Mouse (Mus musculus): ENCODE results near the gene Ppie. TPM values are rescaled to one million over a fixed set of nuclear protein-coding genes. Genes with fewer than 3 reads are reported as not detected.

Gene Ppie
- polyA plus RNA-seq, 1 experiment from 2014 or later = 110 TPM

DNA sequence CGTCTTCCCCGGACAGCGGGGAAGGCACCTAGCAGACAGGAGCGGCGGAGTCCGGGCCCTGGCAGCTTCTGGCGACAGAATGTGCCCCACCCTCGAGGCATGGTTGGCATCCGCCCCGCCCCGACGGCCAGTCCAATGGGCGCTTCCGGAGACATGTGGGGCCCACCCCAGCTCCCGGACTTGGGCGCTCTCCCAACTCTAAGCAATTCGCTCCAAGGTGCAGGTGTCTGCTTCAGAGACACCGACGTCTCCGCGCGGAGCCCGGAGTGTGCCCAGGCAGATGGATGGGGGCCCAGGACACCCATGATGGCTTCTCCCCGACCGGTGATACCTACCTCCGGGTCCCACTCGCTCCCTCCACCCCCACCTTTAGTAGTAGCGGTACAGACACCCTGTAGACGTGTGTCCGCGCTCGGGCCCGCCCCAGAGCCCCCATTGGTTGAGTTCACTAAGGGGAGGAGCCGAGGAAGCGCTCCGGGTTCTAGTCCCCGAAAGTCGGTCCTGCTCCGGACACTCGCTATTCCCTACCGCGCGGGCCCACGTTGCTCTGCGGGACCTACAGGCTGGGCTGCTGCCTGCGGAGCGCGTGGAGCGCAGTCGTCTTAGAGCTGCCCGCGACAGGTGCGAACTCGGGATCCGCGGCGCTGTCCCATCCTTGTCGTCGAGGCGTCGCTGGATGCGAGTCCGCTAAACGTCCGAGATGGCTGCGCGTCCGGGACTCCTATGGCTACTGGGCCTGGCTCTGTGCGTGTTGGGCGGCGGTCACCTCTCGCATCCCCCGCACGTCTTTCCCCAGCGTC is 34.9 kb downstream of the Ppie start, which contains the start of gene Bmp8b:
Gene Bmp8b (plus strand): TSS at position 515 of the 800 bp plus-strand sequence.
- no peak for TF ChIP-seq CTCF (IDR thresholded peaks at IDR 0.05; ENCODE audit: low read depth)
- peak within 1 kb of the TSS; percentile 54 for H3K4me2 ChIP-seq
- H3K27ac ChIP-seq (ENCODE audit: low read depth) = no peak within 1 kb of the TSS
- H3K36me3 ChIP-seq (ENCODE audit: insufficient read depth) = no peaks in the 10 kb centered on the region
- H3K27me3 ChIP-seq (ENCODE audit: insufficient read depth, low read length) = peaks cover 22% of the 10 kb centered on the region
- no peak within 1 kb of the TSS for H3K9ac ChIP-seq
- no peaks in the 10 kb centered on the region for H3K4me1 ChIP-seq (ENCODE audit: insufficient read depth)
- ATAC-seq (ENCODE audit: insufficient read depth) = peak; percentile 70
- H3K4me3 ChIP-seq (ENCODE audit: low read depth, low read length) = peak within 1 kb of the TSS; percentile 32
- DNase-seq = peak; percentile 19
- no peaks in the 10 kb centered on the region for H3K9me3 ChIP-seq (ENCODE audit: low read depth, low read length)
- 4% methylated on average over 75 of the region's 75 CpGs for WGBS

- DNase-seq (no peak), ATAC-seq (ENCODE audit: insufficient read depth) (peak; percentile 57; the same call in 1 of the 2 replicates)
- no peaks in the 10 kb centered on the region for H3K9me3 ChIP-seq (ENCODE audit: low read depth, low read length)
- peak overlapping the region; percentile 42; the same call in 1 of the 2 replicates for H3K4me2 ChIP-seq
- no peaks in the 10 kb centered on the region for H3K4me1 ChIP-seq (ENCODE audit: insufficient read depth)
- H3K9ac ChIP-seq = no peak overlapping the region
- H3K27ac ChIP-seq (ENCODE audit: low read depth) = no peak overlapping the region
- H3K36me3 ChIP-seq (ENCODE audit: insufficient read depth) = no peaks in the 10 kb centered on the region
- 39% methylated on average over 9 of the region's 9 CpGs for WGBS
- no peak overlapping the region for H3K4me3 ChIP-seq (ENCODE audit: low read depth, low read length)
- TF ChIP-seq CTCF (IDR thresholded peaks at IDR 0.05; ENCODE audit: low read depth) = no peak
- H3K27me3 ChIP-seq (ENCODE audit: insufficient read depth, low read length) = no peaks in the 10 kb centered on the region
These were observed 45.9 kb downstream of the Ppie start for GRCm38 (mm10) chr4:123093869-123094268.

- ATAC-seq (ENCODE audit: insufficient read depth) (peak; percentile 97), DNase-seq (peak; percentile 73)
- Histone ChIP-seq H3K4me3 (ENCODE audit: low read depth, low read length) (no peak overlapping the region; the same call in 1 of the 2 replicates), H3K27ac (ENCODE audit: low read depth) (peak overlapping the region; percentile 39), H3K36me3 (ENCODE audit: insufficient read depth) (no peaks in the 10 kb centered on the region), H3K4me1 (ENCODE audit: insufficient read depth) (no peaks in the 10 kb centered on the region), H3K4me2 (peak overlapping the region; percentile 42), H3K9ac (no peak overlapping the region), H3K27me3 (ENCODE audit: insufficient read depth, low read length) (no peaks in the 10 kb centered on the region), H3K9me3 (ENCODE audit: low read depth, low read length) (no peaks in the 10 kb centered on the region)
- no peak for TF ChIP-seq CTCF (IDR thresholded peaks at IDR 0.05; ENCODE audit: low read depth)
- WGBS = 34% methylated on average over 17 of the region's 17 CpGs
These were observed 46.5 kb downstream of the Ppie start for GRCm38 (mm10) chr4:123093064-123093776.

GRCm38 (mm10) chr4:123092621-123093020 is 47.1 kb downstream of the Ppie start:
- Histone ChIP-seq H3K9me3 (ENCODE audit: low read depth, low read length) (no peaks in the 10 kb centered on the region), H3K27me3 (ENCODE audit: insufficient read depth, low read length) (no peaks in the 10 kb centered on the region), H3K4me1 (ENCODE audit: insufficient read depth) (no peaks in the 10 kb centered on the region), H3K36me3 (ENCODE audit: insufficient read depth) (no peaks in the 10 kb centered on the region), H3K9ac (no peak overlapping the region), H3K4me3 (ENCODE audit: low read depth, low read length) (no peak overlapping the region), H3K4me2 (peak overlapping the region; percentile 42), H3K27ac (ENCODE audit: low read depth) (no peak overlapping the region)
- WGBS = 60% methylated on average over 5 of the region's 5 CpGs
- ATAC-seq (ENCODE audit: insufficient read depth) (no peak), DNase-seq (no peak)
- no peak for TF ChIP-seq CTCF (IDR thresholded peaks at IDR 0.05; ENCODE audit: low read depth)

GRCm38 (mm10) chr4:123086381-123086780 is 53.4 kb downstream of the Ppie start:
- no peaks in the 10 kb centered on the region for H3K9me3 ChIP-seq (ENCODE audit: low read depth, low read length)
- H3K27me3 ChIP-seq (ENCODE audit: insufficient read depth, low read length) = no peaks in the 10 kb centered on the region
- H3K4me1 ChIP-seq (ENCODE audit: insufficient read depth) = no peaks in the 10 kb centered on the region
- H3K36me3 ChIP-seq (ENCODE audit: insufficient read depth) = no peaks in the 10 kb centered on the region
- no peak for ATAC-seq (ENCODE audit: insufficient read depth)
- no peak overlapping the region for H3K9ac ChIP-seq
- DNase-seq = no peak
- H3K27ac ChIP-seq (ENCODE audit: low read depth) = no peak overlapping the region
- no peak overlapping the region for H3K4me2 ChIP-seq
- H3K4me3 ChIP-seq (ENCODE audit: low read depth, low read length) = no peak overlapping the region
- peak; percentile 21; the same call in 1 of the 2 replicates for TF ChIP-seq CTCF (IDR thresholded peaks at IDR 0.05; ENCODE audit: low read depth)
- 81% methylated on average over 4 of the region's 4 CpGs for WGBS

GRCm38 (mm10) chr4:123085290-123085689 is 54.5 kb downstream of the Ppie start:
- WGBS = 65% methylated on average over 2 of the region's 2 CpGs
- no peak for ATAC-seq (ENCODE audit: insufficient read depth)
- no peak overlapping the region for H3K27ac ChIP-seq (ENCODE audit: low read depth)

DNA sequence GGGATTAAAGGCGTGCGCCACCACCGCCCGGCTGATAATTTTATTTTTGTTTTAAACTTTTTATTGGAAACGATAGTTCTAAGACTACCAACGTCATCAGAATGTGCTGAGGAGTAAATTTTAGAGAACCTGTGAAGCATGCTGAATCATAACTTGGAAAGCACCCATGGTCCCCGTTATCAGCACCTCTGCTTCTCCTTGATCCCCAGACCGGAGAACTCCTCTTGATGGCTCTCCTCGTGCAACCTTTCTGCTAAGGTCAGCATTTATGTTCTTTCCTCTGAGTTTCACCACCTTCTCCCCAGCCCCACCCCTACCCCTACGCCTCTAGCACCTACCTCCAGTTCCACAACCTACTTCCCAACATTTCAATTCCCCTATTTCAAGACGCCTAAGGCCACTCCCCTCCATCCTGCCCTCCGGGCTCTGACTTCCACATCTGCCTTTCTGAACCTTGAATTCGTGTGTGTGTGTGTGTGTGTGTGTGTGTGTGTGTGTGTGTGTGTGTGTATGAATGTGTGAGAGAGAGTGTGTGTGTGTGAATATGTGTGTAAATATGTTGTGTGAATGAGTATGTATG is 56.3 kb downstream of the Ppie start:
- H3K4me1 ChIP-seq (ENCODE audit: insufficient read depth) = no peaks in the 10 kb centered on the region
- H3K36me3 ChIP-seq (ENCODE audit: insufficient read depth) = no peaks in the 10 kb centered on the region
- TF ChIP-seq CTCF (IDR thresholded peaks at IDR 0.05; ENCODE audit: low read depth) = no peak
- WGBS = 58% methylated on average over 13 of the region's 13 CpGs
- DNase-seq = no peak
- ATAC-seq (ENCODE audit: insufficient read depth) = no peak
- no peaks in the 10 kb centered on the region for H3K27me3 ChIP-seq (ENCODE audit: insufficient read depth, low read length)
- H3K9ac ChIP-seq = no peak overlapping the region
- H3K4me3 ChIP-seq (ENCODE audit: low read depth, low read length) = no peak overlapping the region
- H3K4me2 ChIP-seq = no peak overlapping the region
- no peaks in the 10 kb centered on the region for H3K9me3 ChIP-seq (ENCODE audit: low read depth, low read length)
- H3K27ac ChIP-seq (ENCODE audit: low read depth) = no peak overlapping the region

More at GRCm38 (mm10) chr4:123085290-123085689, 54.5 kb downstream of the Ppie start:
- no peak overlapping the region for H3K4me3 ChIP-seq (ENCODE audit: low read depth, low read length)
- no peaks in the 10 kb centered on the region for H3K36me3 ChIP-seq (ENCODE audit: insufficient read depth)
- H3K4me1 ChIP-seq (ENCODE audit: insufficient read depth) = no peaks in the 10 kb centered on the region
- H3K27me3 ChIP-seq (ENCODE audit: insufficient read depth, low read length) = no peaks in the 10 kb centered on the region
- no peak for DNase-seq
- no peak overlapping the region for H3K4me2 ChIP-seq
- no peaks in the 10 kb centered on the region for H3K9me3 ChIP-seq (ENCODE audit: low read depth, low read length)
- TF ChIP-seq CTCF (IDR thresholded peaks at IDR 0.05; ENCODE audit: low read depth) = no peak
- H3K9ac ChIP-seq = no peak overlapping the region

Data from lung, embryonic 14.5 days (tissue).